Mouse (Mus musculus) heart, embryonic 14.5 days (tissue): Measurements from ENCODE around the gene Lrrc2. TPM values are rescaled to one million over a fixed set of nuclear protein-coding genes. Genes with fewer than 3 reads are reported as not detected.

Experiments used
- ATAC-seq: fragments of 200-750 bp; cut with Nextera tagmentation; 2 replicates; pipeline ENCODE4 v1.8.0; 2017; ENCODE audit warnings: low read depth, moderate TSS enrichment; ENCODE audit not compliant: insufficient number of reproducible peaks, insufficient read depth, low FRiP score
- H3K27ac ChIP-seq, 2 experiments: fragments of 200-500 bp in 1 of 2; fragments of 300-500 bp in 1 of 2; sonication (generic) in 1 of 2; replicated peaks in 1 of 2; 2 replicates each; pipeline ENCODE4 v1.5.1; 2012 to 2014; ENCODE audit warnings: low read depth in 2 of 2, low read length in 2 of 2, control low read depth in 1 of 2, mild to moderate bottlenecking in 1 of 2, mixed read lengths in 1 of 2; ENCODE audit not compliant: control insufficient read depth in 1 of 2, insufficient read depth in 1 of 2
- H3K27me3 ChIP-seq: fragments of 300-500 bp; sonication (generic); 2 replicates; pipeline ENCODE4 v1.6.1; 2014; ENCODE audit warnings: mild to moderate bottlenecking, low read length, control low read depth; ENCODE audit not compliant: control insufficient read depth, insufficient read depth
- H3K36me3 ChIP-seq: fragments of 300-500 bp; sonication (generic); 2 replicates; pipeline ENCODE4 v1.6.1; 2014; ENCODE audit warnings: mild to moderate bottlenecking, control low read depth, low read length, mixed read lengths; ENCODE audit not compliant: control insufficient read depth, insufficient read depth
- H3K4me1 ChIP-seq, 2 experiments: fragments of 200-500 bp in 1 of 2; fragments of 300-500 bp in 1 of 2; sonication (generic) in 1 of 2; 2 replicates each; pipeline ENCODE4 v1.6.1; 2012 to 2014; ENCODE audit warnings: low read length in 2 of 2, control low read depth in 1 of 2, mixed read lengths in 1 of 2; ENCODE audit not compliant: control insufficient read depth in 2 of 2, insufficient read depth in 2 of 2
- H3K4me2 ChIP-seq: fragments of 300-500 bp; sonication (generic); 2 replicates; pipeline ENCODE4 v1.6.1; 2014; ENCODE audit warnings: mild to moderate bottlenecking, low read length
- H3K4me3 ChIP-seq, 2 experiments: fragments of 200-500 bp in 1 of 2; fragments of 300-500 bp in 1 of 2; sonication (generic) in 1 of 2; 2 replicates each; pipeline ENCODE4 v1.5.1; 2012 to 2014; ENCODE audit warnings: low read length in 2 of 2, mild to moderate bottlenecking in 2 of 2, control low read depth in 1 of 2, low read depth in 1 of 2, moderate library complexity in 1 of 2; ENCODE audit not compliant: control insufficient read depth in 1 of 2, insufficient read depth in 1 of 2
- H3K9ac ChIP-seq: fragments of 300-500 bp; sonication (generic); 2 replicates; pipeline ENCODE4 v1.6.1; 2014; ENCODE audit warnings: mild to moderate bottlenecking, low read length
- H3K9me3 ChIP-seq: fragments of 300-500 bp; sonication (generic); 2 replicates; pipeline ENCODE4 v1.6.1; 2016; ENCODE audit warnings: low read length, control low read depth; ENCODE audit not compliant: control insufficient read depth
- WGBS: fragments of 180-500 bp; shearing (Covaris S2); extraction: QIAGEN DNeasy Blood & Tissue Kit; methylation state at CpG from one replicate; pipeline ENCODE4 v1.1.7; 2014; 5-methylcytosine and 5-hydroxymethylcytosine counted together
- polyA plus RNA-seq: library from polyadenylated mRNA; unstranded; fragments of >200 nt; fragmentation: Nextera tagmentation; extraction: Ambion mirVana; gene quantifications from 2 replicates; pipeline ENCODE4 v1.2.1, GENCODE M21; 2014

Gene Lrrc2
- polyA plus RNA-seq, 1 experiment from 2014 or later: 5.4 TPM

GRCm38 (mm10) chr9:110915466-110915865 is 35.9 kb upstream of the Lrrc2 start:
- H3K4me1 ChIP-seq: no peaks in the 10 kb centered on the region; a peak in 1 of 4 replicates
- WGBS: 61% methylated on average over 8 of the region's 8 CpGs

GRCm38 (mm10) chr9:110916786-110917185 is 34.6 kb upstream of the Lrrc2 start, which contains the start of gene Fam240a:
Fam240a (minus strand) TSS chr9:110916861.
- H3K4me2 ChIP-seq: no peak within 1 kb of the TSS
- H3K27me3 ChIP-seq: no peaks in the 10 kb centered on the region
- H3K9ac ChIP-seq: no peak within 1 kb of the TSS
- no peaks in the 10 kb centered on the region; a peak in 1 of 4 replicates for H3K4me1 ChIP-seq
- ATAC-seq: no peak
- H3K4me3 ChIP-seq: no peak within 1 kb of the TSS
- no peaks in the 10 kb centered on the region for H3K9me3 ChIP-seq
- no peaks in the 10 kb centered on the region for H3K36me3 ChIP-seq
- 72% methylated on average over 7 of the region's 7 CpGs for WGBS
- H3K27ac ChIP-seq: no peak within 1 kb of the TSS

More at GRCm38 (mm10) chr9:110915466-110915865, 35.9 kb upstream of the Lrrc2 start:
- no peak overlapping the region for H3K27ac ChIP-seq
- H3K4me3 ChIP-seq: no peak overlapping the region
- H3K36me3 ChIP-seq: no peaks in the 10 kb centered on the region
- no peaks in the 10 kb centered on the region for H3K27me3 ChIP-seq
- no peak overlapping the region for H3K4me2 ChIP-seq
- no peaks in the 10 kb centered on the region for H3K9me3 ChIP-seq
- ATAC-seq: no peak
- no peak overlapping the region for H3K9ac ChIP-seq

- H3K27ac ChIP-seq: no peak overlapping the region
- WGBS: 71% methylated on average over 15 of the region's 15 CpGs
- H3K36me3 ChIP-seq: no peaks in the 10 kb centered on the region
- no peak for ATAC-seq
- no peak overlapping the region for H3K4me3 ChIP-seq
- no peaks in the 10 kb centered on the region for H3K9me3 ChIP-seq
- no peaks in the 10 kb centered on the region for H3K4me1 ChIP-seq
- H3K4me2 ChIP-seq: no peak overlapping the region
- H3K9ac ChIP-seq: no peak overlapping the region
- H3K27me3 ChIP-seq: no peaks in the 10 kb centered on the region
Measured at GRCm38 (mm10) chr9:110920665-110921419, 30.5 kb upstream of the Lrrc2 start.

DNA sequence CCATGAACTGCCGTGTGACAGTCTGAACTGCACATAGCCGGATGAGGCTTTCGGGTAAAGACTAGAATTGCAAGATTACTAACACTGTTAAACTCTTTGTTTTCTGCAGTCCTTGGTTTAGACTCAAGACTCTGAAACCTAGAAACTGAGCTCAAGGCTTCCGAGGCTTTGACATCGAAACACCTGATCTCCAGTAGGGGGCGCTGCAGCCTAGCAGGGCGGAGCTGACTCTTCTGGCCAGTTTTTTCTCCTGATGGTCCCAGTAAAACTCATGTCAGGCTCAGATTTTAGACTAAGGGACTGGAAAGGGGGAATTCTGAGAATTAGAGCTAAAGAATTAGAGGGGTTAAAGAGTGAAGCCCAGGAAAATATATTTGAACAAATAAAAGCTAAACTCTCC is 28.6 kb upstream of the Lrrc2 start:
- H3K9me3 ChIP-seq: no peaks in the 10 kb centered on the region
- no peak overlapping the region for H3K9ac ChIP-seq
- 7% methylated on average over 7 of the region's 7 CpGs for WGBS
- H3K36me3 ChIP-seq: no peaks in the 10 kb centered on the region
- 0 out of 4 replicates have a peak, but pooled peaks cover 3 to 4% of the 10 kb centered on the region in 2 experiments for H3K4me1 ChIP-seq
- H3K27ac ChIP-seq: no peak overlapping the region
- ATAC-seq: no peak
- H3K27me3 ChIP-seq: no peaks in the 10 kb centered on the region
- H3K4me3 ChIP-seq: no peak overlapping the region
- H3K4me2 ChIP-seq: 0 out of 2 replicates have a peak overlapping the region, but pooled peaks have one; percentile 18

GRCm38 (mm10) chr9:110931573-110931972 is 19.8 kb upstream of the Lrrc2 start:
- no peak overlapping the region for H3K4me2 ChIP-seq
- no peak overlapping the region for H3K9ac ChIP-seq
- ATAC-seq: no peak
- 80% methylated on average over 6 of the region's 6 CpGs for WGBS
- no peaks in the 10 kb centered on the region for H3K9me3 ChIP-seq
- no peaks in the 10 kb centered on the region for H3K27me3 ChIP-seq
- H3K4me1 ChIP-seq: 0 out of 4 replicates have a peak, but pooled peaks cover 3 to 4% of the 10 kb centered on the region in 2 experiments
- H3K4me3 ChIP-seq: no peak overlapping the region
- no peak overlapping the region for H3K27ac ChIP-seq
- no peaks in the 10 kb centered on the region for H3K36me3 ChIP-seq

DNA sequence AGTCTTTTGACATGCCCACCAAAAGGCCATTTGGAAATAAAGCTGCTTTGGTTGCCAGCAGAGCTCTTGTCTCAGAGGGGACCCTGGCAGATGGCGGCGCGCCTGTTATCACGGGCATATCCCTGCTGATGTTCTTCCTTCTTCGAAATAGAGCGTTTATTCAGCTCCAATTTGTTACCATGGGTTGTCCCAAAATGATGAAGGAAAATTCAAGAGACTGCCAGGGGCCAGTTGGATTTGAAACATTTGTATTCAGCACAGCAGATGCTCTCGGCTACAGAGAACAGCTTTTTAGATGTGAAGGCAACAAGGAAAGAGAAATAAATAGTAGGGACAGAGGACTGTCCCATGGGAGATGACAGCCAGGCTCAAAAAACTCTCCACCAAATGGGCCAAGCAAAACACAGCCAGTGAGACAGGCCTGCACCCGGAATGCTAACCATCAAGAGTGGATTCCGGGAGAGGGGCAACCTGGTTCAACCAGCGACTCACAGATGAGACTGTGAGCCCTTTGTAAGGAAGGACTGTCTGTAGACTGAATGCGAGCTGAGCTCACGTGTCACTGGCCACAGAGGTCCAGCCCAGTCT is 17.4 kb upstream of the Lrrc2 start:
- no peaks in the 10 kb centered on the region for H3K36me3 ChIP-seq
- H3K27me3 ChIP-seq: no peaks in the 10 kb centered on the region
- H3K9ac ChIP-seq: no peak overlapping the region
- ATAC-seq: no peak
- no peak overlapping the region for H3K4me3 ChIP-seq
- no peaks in the 10 kb centered on the region for H3K4me1 ChIP-seq
- 71% methylated on average over 12 of the region's 12 CpGs for WGBS
- H3K9me3 ChIP-seq: no peaks in the 10 kb centered on the region
- H3K27ac ChIP-seq: no peak overlapping the region
- H3K4me2 ChIP-seq: no peak overlapping the region

DNA sequence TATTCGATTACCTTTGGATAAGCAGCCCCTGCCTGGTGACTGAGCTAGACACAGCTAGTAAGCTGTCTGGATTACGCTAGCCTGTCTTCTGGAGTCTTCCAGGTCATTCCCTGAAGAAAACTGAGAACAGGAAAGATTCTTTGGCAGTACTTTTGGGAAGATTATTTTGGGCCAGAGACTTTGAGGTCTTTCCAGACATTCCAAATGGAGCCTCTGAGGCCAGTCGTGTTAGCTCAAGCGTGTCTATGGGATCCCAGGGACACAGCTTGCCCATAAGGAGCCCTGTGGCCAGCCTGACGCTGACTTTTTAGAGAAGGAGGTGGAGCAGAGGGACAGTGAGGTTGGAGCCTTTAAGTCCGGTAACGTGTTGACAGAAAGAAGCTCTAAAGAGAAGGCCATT is 15.4 kb upstream of the Lrrc2 start:
- no peaks in the 10 kb centered on the region for H3K36me3 ChIP-seq
- ATAC-seq: no peak
- no peaks in the 10 kb centered on the region for H3K9me3 ChIP-seq
- no peak overlapping the region for H3K27ac ChIP-seq
- no peak overlapping the region for H3K4me3 ChIP-seq
- H3K4me2 ChIP-seq: no peak overlapping the region
- H3K27me3 ChIP-seq: no peaks in the 10 kb centered on the region
- H3K4me1 ChIP-seq: no peaks in the 10 kb centered on the region
- no peak overlapping the region for H3K9ac ChIP-seq
- 78% methylated on average over 7 of the region's 7 CpGs for WGBS
